Mouse (Mus musculus): ENCODE results near the gene Stk33. TPM values are rescaled to one million over a fixed set of nuclear protein-coding genes. Genes with fewer than 3 reads are reported as not detected.

Gene Stk33
- polyA plus RNA-seq, 1 experiment from 2014 or later = 9.4 TPM

- no peaks in the 10 kb centered on the region for H3K27me3 ChIP-seq (ENCODE audit: control insufficient read depth, insufficient read depth, low read length)
- no peaks in the 10 kb centered on the region for H3K9me3 ChIP-seq (ENCODE audit: control insufficient read depth, low read length)
- H3K36me3 ChIP-seq (ENCODE audit: control insufficient read depth, insufficient read depth, low read length) = no peaks in the 10 kb centered on the region
- 75% methylated on average over 4 of the region's 4 CpGs for WGBS
- DNase-seq (ENCODE audit: low spot score) (no peak), ATAC-seq (replicated peaks; ENCODE audit: low FRiP score) (no peak)
- no peak overlapping the region for H3K9ac ChIP-seq (ENCODE audit: low read length)
- no peak overlapping the region for H3K4me3 ChIP-seq (ENCODE audit: low read depth, low read length)
- H3K4me1 ChIP-seq (replicated peaks; ENCODE audit: control insufficient read depth, insufficient read depth, low read length) = no peaks in the 10 kb centered on the region
- H3K4me2 ChIP-seq (ENCODE audit: low read depth, low read length, severe bottlenecking) = no peak overlapping the region
- H3K27ac ChIP-seq (ENCODE audit: low read depth, low read length) = no peak overlapping the region
These were observed 112.1 kb downstream of the Stk33 start for GRCm38 (mm10) chr7:109326813-109327212.

DNA sequence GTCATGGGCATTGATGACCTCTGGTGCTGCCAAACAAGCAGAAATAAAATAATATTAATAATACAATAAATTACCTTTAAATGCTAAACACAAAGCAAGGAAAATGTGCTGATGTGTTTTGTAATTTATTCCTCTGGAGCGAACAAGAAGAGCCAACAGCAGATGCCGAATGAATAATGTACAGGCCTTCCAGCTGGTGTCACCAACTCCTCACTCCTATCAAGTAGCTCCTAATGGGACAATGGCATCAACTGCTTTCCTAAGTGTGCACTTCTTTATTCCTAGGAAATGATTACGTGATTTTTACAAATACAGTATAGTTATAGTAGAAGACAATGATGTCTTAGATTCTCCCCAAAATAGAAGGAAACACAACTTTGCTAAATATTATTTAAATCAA lies 113.2 kb downstream of the Stk33 start:
- Histone ChIP-seq H3K4me2 (ENCODE audit: low read depth, low read length, severe bottlenecking) (no peak overlapping the region), H3K36me3 (ENCODE audit: control insufficient read depth, insufficient read depth, low read length) (no peaks in the 10 kb centered on the region), H3K4me1 (replicated peaks; ENCODE audit: control insufficient read depth, insufficient read depth, low read length) (no peaks in the 10 kb centered on the region), H3K27ac (ENCODE audit: low read depth, low read length) (no peak overlapping the region), H3K4me3 (ENCODE audit: low read depth, low read length) (no peak overlapping the region), H3K9ac (ENCODE audit: low read length) (no peak overlapping the region), H3K9me3 (ENCODE audit: control insufficient read depth, low read length) (no peaks in the 10 kb centered on the region), H3K27me3 (ENCODE audit: control insufficient read depth, insufficient read depth, low read length) (no peaks in the 10 kb centered on the region)
- 83% methylated on average over 3 of the region's 3 CpGs for WGBS
- DNase-seq (ENCODE audit: low spot score) = no peak
- no peak for ATAC-seq (replicated peaks; ENCODE audit: low FRiP score)

- no peak overlapping the region for H3K9ac ChIP-seq (ENCODE audit: low read length)
- no peaks in the 10 kb centered on the region for H3K9me3 ChIP-seq (ENCODE audit: control insufficient read depth, low read length)
- DNase-seq (ENCODE audit: low spot score) (no peak), ATAC-seq (replicated peaks; ENCODE audit: low FRiP score) (no peak)
- H3K4me2 ChIP-seq (ENCODE audit: low read depth, low read length, severe bottlenecking) = no peak overlapping the region
- WGBS = 89% methylated on average over 9 of the region's 9 CpGs
- H3K27me3 ChIP-seq (ENCODE audit: control insufficient read depth, insufficient read depth, low read length) = no peaks in the 10 kb centered on the region
- H3K27ac ChIP-seq (ENCODE audit: low read depth, low read length) = no peak overlapping the region
- H3K4me3 ChIP-seq (ENCODE audit: low read depth, low read length) = no peak overlapping the region
- H3K36me3 ChIP-seq (ENCODE audit: control insufficient read depth, insufficient read depth, low read length) = no peaks in the 10 kb centered on the region
- H3K4me1 ChIP-seq (replicated peaks; ENCODE audit: control insufficient read depth, insufficient read depth, low read length) = no peaks in the 10 kb centered on the region
These were observed 113.7 kb downstream of the Stk33 start for GRCm38 (mm10) chr7:109325169-109325568.

DNA sequence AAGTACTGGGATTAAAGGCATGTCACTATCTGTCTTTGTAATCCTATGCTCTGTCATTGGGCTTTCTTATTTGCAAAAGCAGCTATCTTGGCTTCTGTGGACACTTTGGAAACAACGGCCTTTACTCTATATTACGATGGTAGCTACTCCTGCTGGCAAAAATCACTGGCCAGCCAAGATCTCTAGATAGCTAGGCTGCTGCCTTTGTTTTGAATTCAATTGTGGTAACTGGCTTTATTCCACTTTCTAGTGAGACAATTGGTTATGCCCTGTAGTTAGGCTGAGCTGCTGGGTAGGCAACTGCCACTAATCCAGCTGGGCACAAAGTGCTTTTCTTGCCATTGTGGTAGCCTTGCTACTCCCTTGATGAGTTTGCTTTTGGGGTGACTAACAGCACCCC lies 129.4 kb downstream of the Stk33 start:
- H3K36me3 ChIP-seq (ENCODE audit: control insufficient read depth, insufficient read depth, low read length) = no peaks in the 10 kb centered on the region
- WGBS = 87% methylated on average over 2 of the region's 2 CpGs
- ATAC-seq (replicated peaks; ENCODE audit: low FRiP score) (no peak), DNase-seq (ENCODE audit: low spot score) (no peak)
- H3K4me3 ChIP-seq (ENCODE audit: low read depth, low read length) = no peak overlapping the region
- H3K9me3 ChIP-seq (ENCODE audit: control insufficient read depth, low read length) = no peaks in the 10 kb centered on the region
- no peak overlapping the region for H3K9ac ChIP-seq (ENCODE audit: low read length)
- no peaks in the 10 kb centered on the region for H3K27me3 ChIP-seq (ENCODE audit: control insufficient read depth, insufficient read depth, low read length)
- H3K27ac ChIP-seq (ENCODE audit: low read depth, low read length) = no peak overlapping the region
- H3K4me2 ChIP-seq (ENCODE audit: low read depth, low read length, severe bottlenecking) = no peak overlapping the region
- H3K4me1 ChIP-seq (replicated peaks; ENCODE audit: control insufficient read depth, insufficient read depth, low read length) = no peaks in the 10 kb centered on the region

- DNase-seq (ENCODE audit: low spot score) = no peak
- no peak for ATAC-seq (replicated peaks; ENCODE audit: low FRiP score)
- 83% methylated on average over 3 of the region's 3 CpGs for WGBS
- Histone ChIP-seq H3K9ac (ENCODE audit: low read length) (no peak overlapping the region), H3K9me3 (ENCODE audit: control insufficient read depth, low read length) (no peaks in the 10 kb centered on the region), H3K27me3 (ENCODE audit: control insufficient read depth, insufficient read depth, low read length) (no peaks in the 10 kb centered on the region), H3K4me1 (replicated peaks; ENCODE audit: control insufficient read depth, insufficient read depth, low read length) (no peaks in the 10 kb centered on the region), H3K4me2 (ENCODE audit: low read depth, low read length, severe bottlenecking) (no peak overlapping the region), H3K36me3 (ENCODE audit: control insufficient read depth, insufficient read depth, low read length) (no peaks in the 10 kb centered on the region), H3K27ac (ENCODE audit: low read depth, low read length) (no peak overlapping the region), H3K4me3 (ENCODE audit: low read depth, low read length) (no peak overlapping the region)
These were observed 143.1 kb downstream of the Stk33 start for GRCm38 (mm10) chr7:109295807-109296206.

DNA sequence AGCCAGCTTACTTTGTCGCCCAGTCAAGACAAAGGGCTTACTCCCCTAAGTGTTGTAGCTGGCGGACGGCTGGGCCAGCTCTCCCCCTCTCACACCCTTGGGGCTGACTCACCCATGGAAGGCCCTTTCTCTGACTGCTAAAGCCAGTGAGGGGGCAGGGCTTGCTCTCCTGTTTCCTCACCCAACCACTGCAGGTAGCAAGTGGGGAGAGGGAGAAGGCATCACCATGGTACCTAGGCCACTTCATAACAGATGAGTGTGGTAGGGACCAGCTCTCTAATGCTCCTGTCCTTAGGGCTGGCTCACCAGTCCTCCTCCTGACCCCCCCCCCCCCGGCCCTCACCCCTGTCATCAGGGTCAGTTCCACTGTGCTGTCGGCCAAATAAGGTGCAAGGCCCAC lies 143.5 kb downstream of the Stk33 start:
- Histone ChIP-seq H3K9me3 (ENCODE audit: control insufficient read depth, low read length) (no peaks in the 10 kb centered on the region), H3K4me3 (ENCODE audit: low read depth, low read length) (no peak overlapping the region), H3K9ac (ENCODE audit: low read length) (no peak overlapping the region), H3K27ac (ENCODE audit: low read depth, low read length) (no peak overlapping the region), H3K36me3 (ENCODE audit: control insufficient read depth, insufficient read depth, low read length) (no peaks in the 10 kb centered on the region), H3K4me1 (replicated peaks; ENCODE audit: control insufficient read depth, insufficient read depth, low read length) (no peaks in the 10 kb centered on the region), H3K27me3 (ENCODE audit: control insufficient read depth, insufficient read depth, low read length) (no peaks in the 10 kb centered on the region), H3K4me2 (ENCODE audit: low read depth, low read length, severe bottlenecking) (no peak overlapping the region)
- WGBS = 75% methylated on average over 5 of the region's 5 CpGs
- no peak for DNase-seq (ENCODE audit: low spot score)
- no peak for ATAC-seq (replicated peaks; ENCODE audit: low FRiP score)

GRCm38 (mm10) chr7:109290501-109290900 lies 148.4 kb downstream of the Stk33 start:
- Histone ChIP-seq H3K4me1 (replicated peaks; ENCODE audit: control insufficient read depth, insufficient read depth, low read length) (no peaks in the 10 kb centered on the region), H3K4me2 (ENCODE audit: low read depth, low read length, severe bottlenecking) (no peak overlapping the region), H3K9me3 (ENCODE audit: control insufficient read depth, low read length) (no peaks in the 10 kb centered on the region), H3K9ac (ENCODE audit: low read length) (no peak overlapping the region), H3K27ac (ENCODE audit: low read depth, low read length) (no peak overlapping the region), H3K4me3 (ENCODE audit: low read depth, low read length) (no peak overlapping the region), H3K36me3 (ENCODE audit: control insufficient read depth, insufficient read depth, low read length) (no peaks in the 10 kb centered on the region), H3K27me3 (ENCODE audit: control insufficient read depth, insufficient read depth, low read length) (no peaks in the 10 kb centered on the region)
- ATAC-seq (replicated peaks; ENCODE audit: low FRiP score) = no peak
- WGBS = 19% methylated on average over 2 of the region's 2 CpGs
- DNase-seq (ENCODE audit: low spot score) = no peak

DNA sequence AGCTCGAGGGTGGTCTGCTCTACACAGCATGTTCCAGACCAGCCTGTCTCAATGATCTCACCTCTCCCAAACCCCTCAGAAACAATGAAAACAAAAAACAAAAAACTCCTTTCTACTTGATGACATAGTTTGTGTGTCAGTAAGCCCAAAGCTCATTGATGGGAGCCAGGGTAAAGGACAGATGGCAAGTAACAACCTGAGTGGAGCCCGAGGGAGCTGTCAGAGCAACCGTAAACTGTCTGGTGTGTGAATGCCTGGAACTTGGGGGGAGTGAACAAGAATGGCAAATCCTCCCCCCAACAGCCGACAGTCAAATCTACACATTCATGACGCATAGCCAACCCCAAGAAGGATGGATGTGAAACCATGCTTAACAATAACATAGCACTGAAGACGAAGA lies 149.8 kb downstream of the Stk33 start:
- ATAC-seq (replicated peaks; ENCODE audit: low FRiP score) = no peak
- Histone ChIP-seq H3K27ac (ENCODE audit: low read depth, low read length) (no peak overlapping the region), H3K27me3 (ENCODE audit: control insufficient read depth, insufficient read depth, low read length) (no peaks in the 10 kb centered on the region), H3K9ac (ENCODE audit: low read length) (no peak overlapping the region), H3K4me1 (replicated peaks; ENCODE audit: control insufficient read depth, insufficient read depth, low read length) (no peaks in the 10 kb centered on the region), H3K9me3 (ENCODE audit: control insufficient read depth, low read length) (no peaks in the 10 kb centered on the region), H3K4me3 (ENCODE audit: low read depth, low read length) (no peak overlapping the region), H3K36me3 (ENCODE audit: control insufficient read depth, insufficient read depth, low read length) (no peaks in the 10 kb centered on the region), H3K4me2 (ENCODE audit: low read depth, low read length, severe bottlenecking) (no peak overlapping the region)
- WGBS = 73% methylated on average over 6 of the region's 6 CpGs
- no peak for DNase-seq (ENCODE audit: low spot score)

DNA sequence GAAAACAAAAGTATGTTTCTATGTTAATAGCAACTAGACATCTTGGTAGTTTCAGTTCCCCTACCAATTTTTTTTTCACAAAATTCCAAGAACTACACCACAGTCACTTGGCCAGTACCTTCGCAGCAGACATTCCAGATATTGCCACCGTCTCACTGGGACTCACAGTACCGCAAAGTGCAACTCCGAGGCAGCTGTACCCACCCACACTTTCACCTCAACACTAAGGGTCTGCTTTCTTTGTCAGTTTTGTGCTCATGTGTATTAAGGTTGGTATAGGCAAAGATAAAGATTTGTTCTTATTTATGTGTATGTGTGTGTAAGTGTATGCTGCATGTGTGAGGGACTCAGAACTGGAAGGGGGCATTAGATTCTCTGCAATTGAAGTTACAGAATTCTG lies 156.8 kb downstream of the Stk33 start:
- Histone ChIP-seq H3K9me3 (ENCODE audit: control insufficient read depth, low read length) (no peaks in the 10 kb centered on the region), H3K27ac (ENCODE audit: low read depth, low read length) (no peak overlapping the region), H3K9ac (ENCODE audit: low read length) (no peak overlapping the region), H3K4me3 (ENCODE audit: low read depth, low read length) (no peak overlapping the region), H3K27me3 (ENCODE audit: control insufficient read depth, insufficient read depth, low read length) (no peaks in the 10 kb centered on the region), H3K4me2 (ENCODE audit: low read depth, low read length, severe bottlenecking) (no peak overlapping the region), H3K36me3 (ENCODE audit: control insufficient read depth, insufficient read depth, low read length) (no peaks in the 10 kb centered on the region), H3K4me1 (replicated peaks; ENCODE audit: control insufficient read depth, insufficient read depth, low read length) (peaks cover 2% of the 10 kb centered on the region; the same call in 1 of the 2 replicates)
- DNase-seq (ENCODE audit: low spot score) = no peak
- ATAC-seq (replicated peaks; ENCODE audit: low FRiP score) = no peak
- 94% methylated on average over 4 of the region's 4 CpGs for WGBS

Data from forebrain, embryonic 11.5 days (tissue).